In genomic region chr15:9271876-9272275, GRCm38 (mm10) we compare ENCODE assay signal across 28 mouse cellular contexts. TPM values are rescaled to one million over a fixed set of nuclear protein-coding genes. Genes with fewer than 3 reads are reported as not detected.
"Had no signal": no experiment of that assay in that cellular context is flagged by ENCODE, and none has a peak within 500 bp of the region (broad histone marks: within the 10 kb centered on the region; RNA-seq: fewer than 3 reads in every experiment).

No protein-coding gene starts in this region.

- H3K36me3 ChIP-seq: liver, embryonic 13.5 days; neural tube, embryonic 13.5 days; stomach, embryonic 15.5 days had no signal

- H3K27me3 ChIP-seq: liver, embryonic 13.5 days; neural tube, embryonic 13.5 days; stomach, embryonic 15.5 days had no signal

- DNase-seq: kidney, adult 2 months; kidney, postnatal 10 days; kidney, postnatal 36 days; layer of hippocampus, postnatal 36 days; liver, embryonic 13.5 days; lung, adult 2 months; lung, postnatal 14 days; lung, postnatal 4 days; midbrain, embryonic 14.5 days; retina, postnatal 1 day; right cerebral cortex, postnatal 4 days; thymus, postnatal 36 days had no signal

- H3K27ac ChIP-seq: left cerebral cortex, adult 2 months; liver, embryonic 13.5 days; neural tube, embryonic 13.5 days; stomach, embryonic 15.5 days had no signal

- H3K4me3 ChIP-seq: left cerebral cortex, adult 2 months; liver, embryonic 13.5 days; neural tube, embryonic 13.5 days; stomach, embryonic 15.5 days had no signal

- H3K9me3 ChIP-seq: liver, embryonic 13.5 days; neural tube, embryonic 13.5 days; stomach, embryonic 15.5 days had no signal

- H3K4me1 ChIP-seq: liver, embryonic 13.5 days; neural tube, embryonic 13.5 days; stomach, embryonic 15.5 days had no signal

- H3K4me2 ChIP-seq: liver, embryonic 13.5 days; midbrain, embryonic 11.5 days; neural tube, embryonic 13.5 days; stomach, embryonic 15.5 days had no signal

- H3K9ac ChIP-seq: liver, embryonic 13.5 days; neural tube, embryonic 13.5 days; stomach, embryonic 15.5 days had no signal

RNA-seq across cellular contexts. Expression of gene Ugt3a1, which starts 4.8 kb away (rescaled TPM):
- total RNA-seq: layer of hippocampus, adult 8-10 months; layer of hippocampus, postnatal 10 days; layer of hippocampus, postnatal 36 days; left cerebral cortex, adult 2 months; left cerebral cortex, postnatal 10 days; left cerebral cortex, postnatal 36 days; megakaryocyte-erythroid progenitor cell, adult 5-6 weeks; midbrain, postnatal 0 days; neutrophil, adult 5-6 weeks had no signal
- polyA plus RNA-seq: kidney, embryonic 14.5 days; limb, embryonic 11.5 days; limb, embryonic 14.5 days; lung, adult 2 months; lung, embryonic 16.5 days; midbrain, embryonic 14.5 days; midbrain, postnatal 0 days; neural tube, embryonic 13.5 days; urinary bladder, adult 2 months had no signal
